Mouse (Mus musculus) MEL (cell line): ENCODE measurements around the gene Osbpl3.

Experiments used
- BHLHE40 ChIP-seq: IDR thresholded peaks from 2 replicates; pipeline ENCODE4 v1.6.1; 2012; ENCODE audit warnings: low read depth, mild to moderate bottlenecking, inconsistent platforms, low read length, improper control_type of control experiment, borderline replicate concordance
- CTCF ChIP-seq, 3 experiments: IDR thresholded peaks in 2 of 3; conservative IDR thresholded peaks in 1 of 3; 2 replicates each; pipeline ENCODE4 v1.5.1; 2011 to 2012; ENCODE audit warnings: low read length in 3 of 3, low read depth in 2 of 3, mild to moderate bottlenecking in 2 of 3, improper control_type of control experiment in 1 of 3, inconsistent platforms in 1 of 3, mixed read lengths in 1 of 3, moderate library complexity in 1 of 3; ENCODE audit not compliant: control insufficient read depth in 1 of 3, insufficient read depth in 1 of 3, poor library complexity in 1 of 3, severe bottlenecking in 1 of 3
- EP300 ChIP-seq, 2 experiments: IDR thresholded peaks; 2 replicates each; pipeline ENCODE4 v1.6.1; 2011; ENCODE audit warnings: improper control_type of control experiment in 2 of 2, low read length in 2 of 2, low read depth in 1 of 2, mild to moderate bottlenecking in 1 of 2
- ETS1 ChIP-seq: IDR thresholded peaks from 2 replicates; pipeline ENCODE4 v1.6.1; 2012; ENCODE audit warnings: low read depth, mild to moderate bottlenecking, inconsistent platforms, low read length, improper control_type of control experiment, moderate library complexity
- MXI1 ChIP-seq: IDR thresholded peaks from 2 replicates; pipeline ENCODE4 v1.6.1; 2011; ENCODE audit warnings: mild to moderate bottlenecking, low read depth, low read length, improper control_type of control experiment
- POLR2A ChIP-seq, 2 experiments: IDR thresholded peaks; 2 replicates each; pipeline ENCODE4 v1.6.1; 2011 to 2012; ENCODE audit warnings: low read length in 2 of 2, mild to moderate bottlenecking in 2 of 2, control low read depth in 1 of 2, improper control_type of control experiment in 1 of 2, low read depth in 1 of 2, moderate library complexity in 1 of 2; ENCODE audit not compliant: control insufficient read depth in 1 of 2, insufficient read depth in 1 of 2, poor library complexity in 1 of 2
- POLR2AphosphoS2 ChIP-seq: IDR thresholded peaks from 2 replicates; pipeline ENCODE4 v1.6.1; 2011; ENCODE audit warnings: low read length, improper control_type of control experiment

GRCm38 (mm10) chr6:50366319-50366718 is 89.7 kb downstream of the Osbpl3 start:
- no peak for TF ChIP-seq CTCF (IDR thresholded peaks at IDR 0.05 in 2 of 3, conservative IDR thresholded peaks at IDR 0.05 in 1 of 3; ENCODE audit: control insufficient read depth in 1 of 3, insufficient read depth in 1 of 3, low read depth in 2 of 3, low read length in 3 of 3, poor library complexity in 1 of 3, severe bottlenecking in 1 of 3)
- no peak for TF ChIP-seq MXI1
- TF ChIP-seq POLR2A (IDR thresholded peaks at IDR 0.05; ENCODE audit: control insufficient read depth in 1 of 2, insufficient read depth in 1 of 2, low read depth in 1 of 2, low read length in 2 of 2, poor library complexity in 1 of 2): no peak
- TF ChIP-seq EP300 (IDR thresholded peaks at IDR 0.05; ENCODE audit: low read depth in 1 of 2, low read length in 2 of 2): no peak
- TF ChIP-seq ETS1: no peak
- no peak for TF ChIP-seq BHLHE40
- TF ChIP-seq POLR2AphosphoS2: no peak
